In the genomic region with DNA sequence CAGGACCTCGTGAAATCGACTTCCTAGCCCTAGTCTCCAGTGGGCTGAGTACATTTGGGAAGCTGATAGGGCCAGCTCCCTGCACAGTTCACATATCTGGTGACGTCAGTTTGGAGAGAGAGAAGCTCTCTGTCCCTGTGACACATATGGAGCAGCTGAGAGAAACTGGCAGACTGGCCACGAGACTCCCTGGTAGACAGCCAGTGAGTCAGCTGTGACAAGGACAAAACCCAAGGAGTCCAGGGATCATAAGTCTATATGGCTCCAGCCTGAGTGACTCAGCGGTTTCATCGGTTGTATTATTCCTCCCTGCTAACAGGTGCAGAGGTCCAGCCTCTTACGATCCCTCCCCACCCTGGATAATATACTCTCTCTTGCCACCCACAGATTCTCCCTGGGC, we compare ENCODE assay signal across 10 mouse cellular contexts. TPM values are rescaled to one million over a fixed set of nuclear protein-coding genes. Genes with fewer than 3 reads are reported as not detected.
A peak's percentile ranks its signal among the peaks of the same experiment; 100 is the strongest.
DNase-seq lines count a peak whose midpoint lies in the region; ATAC-seq and TF ChIP-seq lines count a peak whose summit lies in the region.
"Had no signal": no experiment of that assay in that cellular context is flagged by ENCODE, and none has a peak within 500 bp of the region (broad histone marks: within the 10 kb centered on the region; RNA-seq: fewer than 3 reads in every experiment).

No protein-coding gene starts in this region.

- H3K27ac ChIP-seq in gastrocnemius, adult 2 months, result peak overlapping the region; percentile 73
- no peak overlapping the region for H3K27ac ChIP-seq in midbrain, embryonic 13.5 days
- no peak overlapping the region for H3K27ac ChIP-seq in layer of hippocampus, adult 2 months
- H3K27ac ChIP-seq: embryonic facial prominence, embryonic 13.5 days; lung, embryonic 15.5 days had no signal

- H3K9ac ChIP-seq in midbrain, embryonic 13.5 days (replicated peaks), result no peak overlapping the region
- H3K9ac ChIP-seq: embryonic facial prominence, embryonic 13.5 days; lung, embryonic 15.5 days had no signal

- no peaks in the 10 kb centered on the region for H3K9me3 ChIP-seq in midbrain, embryonic 13.5 days
- H3K9me3 ChIP-seq: embryonic facial prominence, embryonic 13.5 days; lung, embryonic 15.5 days had no signal

- no peak for TF ChIP-seq CTCF in gastrocnemius, adult 2 months (IDR thresholded peaks at IDR 0.05)
- no peak for TF ChIP-seq CTCF in layer of hippocampus, adult 2 months (conservative IDR thresholded peaks at IDR 0.05)

- H3K4me2 ChIP-seq in midbrain, embryonic 13.5 days (replicated peaks), result no peak overlapping the region
- H3K4me2 ChIP-seq: embryonic facial prominence, embryonic 13.5 days; lung, embryonic 15.5 days had no signal

- intact Hi-C loops in gastrocnemius, adult 2 months (cut with DNase I), result no loop called here
- intact Hi-C loops in gastrocnemius, postnatal 36 days (cut with DNase I), result no loop called here
- intact Hi-C loops in heart, postnatal 14 days (cut with DNase I), result no loop called here

- H3K36me3 ChIP-seq in midbrain, embryonic 13.5 days, result no peaks in the 10 kb centered on the region
- H3K36me3 ChIP-seq: embryonic facial prominence, embryonic 13.5 days; lung, embryonic 15.5 days had no signal

- no peaks in the 10 kb centered on the region for H3K4me1 ChIP-seq in midbrain, embryonic 13.5 days (replicated peaks)

- no peak for ATAC-seq in midbrain, embryonic 13.5 days

- H3K27me3 ChIP-seq in midbrain, embryonic 13.5 days, result no peaks in the 10 kb centered on the region
- H3K27me3 ChIP-seq: embryonic facial prominence, embryonic 13.5 days; lung, embryonic 15.5 days had no signal

- 80% methylated on average over 7 of the region's 7 CpGs for WGBS in midbrain, embryonic 13.5 days

- H3K4me3 ChIP-seq in gastrocnemius, adult 2 months, result no peak overlapping the region
- H3K4me3 ChIP-seq in midbrain, embryonic 13.5 days (replicated peaks), result no peak overlapping the region
- no peak overlapping the region for H3K4me3 ChIP-seq in layer of hippocampus, adult 2 months
- H3K4me3 ChIP-seq: embryonic facial prominence, embryonic 13.5 days; lung, embryonic 15.5 days had no signal

- peak; percentile 76 for DNase-seq in gastrocnemius, adult 2 months
- no peak for DNase-seq in gastrocnemius, postnatal 36 days
- DNase-seq in 3134 (ENCODE audit: extremely low read depth, insufficient read length, low spot score), result peak; percentile 73
- DNase-seq in adrenal gland, postnatal 25 days, result peak; percentile 63
- peak; percentile 44 to 52 for DNase-seq in heart, postnatal 14 days
- DNase-seq in urinary bladder, adult 18-20 months (ENCODE audit: low spot score in 2 of 2), result no peak
- no peak for DNase-seq in layer of hippocampus, adult 2 months (ENCODE audit: low spot score in 2 of 2)

RNA-seq across cellular contexts. Expression of a gene that starts 12.4 kb away (rescaled TPM):
- total RNA-seq in gastrocnemius, adult 2 months (2021), result not detected
- not detected for total RNA-seq in gastrocnemius, postnatal 36 days (2021)
- total RNA-seq in adrenal gland, postnatal 25 days (2021), result not detected in 2 replicates
- total RNA-seq in heart, postnatal 14 days (2021), result under 1 TPM; 0.14 to 0.59 TPM
- not detected in 2 replicates for polyA plus RNA-seq in midbrain, embryonic 13.5 days (2015; fragmentation: Nextera tagmentation; extraction: Ambion mirVana)
- total RNA-seq in layer of hippocampus, adult 2 months (2021), result not detected

RNA-seq across cellular contexts. Expression of a gene that starts 26.9 kb away (rescaled TPM):
- total RNA-seq in gastrocnemius, adult 2 months (2021), result not detected
- not detected for total RNA-seq in gastrocnemius, postnatal 36 days (2021)
- total RNA-seq in adrenal gland, postnatal 25 days (2021), result 1.0 and 2.2 TPM in 2 replicates
- total RNA-seq in heart, postnatal 14 days (2021), result 1 to 10 TPM in 1 of 2 experiments, under 1 TPM in 1; 0.22 to 1.4 TPM
- polyA plus RNA-seq in midbrain, embryonic 13.5 days (2015; fragmentation: Nextera tagmentation; extraction: Ambion mirVana), result 1.7 and 1.8 TPM in 2 replicates
- under 1 TPM in 1 of 2 experiments, not detected in 1; 0.37 TPM for total RNA-seq in layer of hippocampus, adult 2 months (2021)

RNA-seq across cellular contexts. Expression of a gene that starts 26.9 kb away (rescaled TPM):
- 1 to 10 TPM; 4.2 to 4.6 TPM for total RNA-seq in gastrocnemius, adult 2 months (2021)
- total RNA-seq in gastrocnemius, postnatal 36 days (2021), result 1 to 10 TPM; 5.1 to 6.4 TPM
- 24.9 and 39.9 TPM in 2 replicates for total RNA-seq in adrenal gland, postnatal 25 days (2021)
- total RNA-seq in heart, postnatal 14 days (2021), result 1 to 10 TPM; 5.7 to 5.9 TPM
- 7.5 and 7.7 TPM in 2 replicates for polyA plus RNA-seq in midbrain, embryonic 13.5 days (2015; fragmentation: Nextera tagmentation; extraction: Ambion mirVana)
- total RNA-seq in layer of hippocampus, adult 2 months (2021), result 10 to 100 TPM in 1 of 2 experiments, 1 to 10 TPM in 1; 8.2 to 10.8 TPM

RNA-seq across cellular contexts. Expression of a gene that starts 43.8 kb away (rescaled TPM):
- total RNA-seq in gastrocnemius, adult 2 months (2021), result not detected
- not detected for total RNA-seq in gastrocnemius, postnatal 36 days (2021)
- total RNA-seq in adrenal gland, postnatal 25 days (2021), result not detected in 2 replicates
- not detected for total RNA-seq in heart, postnatal 14 days (2021)
- polyA plus RNA-seq in midbrain, embryonic 13.5 days (2015; fragmentation: Nextera tagmentation; extraction: Ambion mirVana), result 0.26 and 0.35 TPM in 2 replicates
- total RNA-seq in layer of hippocampus, adult 2 months (2021), result not detected

RNA-seq across cellular contexts. Expression of a gene that starts 49.8 kb away (rescaled TPM):
- 10 to 100 TPM; 45.5 to 56.8 TPM for total RNA-seq in gastrocnemius, adult 2 months (2021)
- 10 to 100 TPM; 51.6 to 57.0 TPM for total RNA-seq in gastrocnemius, postnatal 36 days (2021)
- total RNA-seq in adrenal gland, postnatal 25 days (2021), result 54.5 and 61.8 TPM in 2 replicates
- 10 to 100 TPM; 61.4 to 65.0 TPM for total RNA-seq in heart, postnatal 14 days (2021)
- 50.7 and 51.2 TPM in 2 replicates for polyA plus RNA-seq in midbrain, embryonic 13.5 days (2015; fragmentation: Nextera tagmentation; extraction: Ambion mirVana)
- 10 to 100 TPM; 30.0 to 32.7 TPM for total RNA-seq in layer of hippocampus, adult 2 months (2021)

Comparison
In these comparisons a context has a peak if more than half of its experiments do, and no peak if none do; other contexts are left out.
1. DNase-seq: peak in gastrocnemius, adult 2 months (single experiment), 3134 (single experiment), adrenal gland, postnatal 25 days (single experiment) and heart, postnatal 14 days (2 of 2); none in gastrocnemius, postnatal 36 days (0 of 2), urinary bladder, adult 18-20 months (0 of 2) and layer of hippocampus, adult 2 months (0 of 2).